Comparison of ENCODE assay signal across 9 mouse cellular contexts in genomic region chr1:88301121-88302014, GRCm38 (mm10). TPM values are rescaled to one million over a fixed set of nuclear protein-coding genes. Genes with fewer than 3 reads are reported as not detected.
A peak's percentile ranks its signal among the peaks of the same experiment; 100 is the strongest.
DNase-seq lines count a peak whose midpoint lies in the region; ATAC-seq and TF ChIP-seq lines count a peak whose summit lies in the region.
"Had no signal": no experiment of that assay in that cellular context is flagged by ENCODE, and none has a peak within 500 bp of the region (broad histone marks: within the 10 kb centered on the region; RNA-seq: fewer than 3 reads in every experiment).

No protein-coding gene starts in this region.

- no peaks in the 10 kb centered on the region for H3K36me3 ChIP-seq in kidney, postnatal 0 days (ENCODE audit: insufficient read depth, low read length)
- no peaks in the 10 kb centered on the region for H3K36me3 ChIP-seq in hindbrain, postnatal 0 days (ENCODE audit: insufficient read depth, low read length)
- no peaks in the 10 kb centered on the region for H3K36me3 ChIP-seq in neural tube, embryonic 13.5 days
- H3K36me3 ChIP-seq: liver, embryonic 15.5 days had no signal

- peak; percentile 63 for TF ChIP-seq CTCF in kidney, postnatal 0 days (IDR thresholded peaks at IDR 0.05; ENCODE audit: low read depth)
- TF ChIP-seq CTCF in hindbrain, postnatal 0 days (IDR thresholded peaks at IDR 0.05; ENCODE audit: low read depth): peak; percentile 69

- H3K4me2 ChIP-seq in kidney, postnatal 0 days (ENCODE audit: low read length): no peak overlapping the region
- H3K4me2 ChIP-seq in hindbrain, postnatal 0 days (ENCODE audit: low read depth, low read length): no peak overlapping the region
- H3K4me2 ChIP-seq in neural tube, embryonic 13.5 days: no peak overlapping the region
- H3K4me2 ChIP-seq: liver, embryonic 15.5 days had no signal

- WGBS in kidney, postnatal 0 days: 70% methylated on average over 9 of the region's 9 CpGs
- 68% methylated on average over 9 of the region's 9 CpGs for WGBS in hindbrain, postnatal 0 days
- WGBS in neural tube, embryonic 13.5 days: 71% methylated on average over 9 of the region's 9 CpGs

- intact Hi-C loops in gastrocnemius, postnatal 14 days (cut with DNase I; ENCODE audit: low total_unique reads): no loop called here

- no peak overlapping the region for H3K27ac ChIP-seq in kidney, postnatal 0 days
- no peak overlapping the region for H3K27ac ChIP-seq in hindbrain, postnatal 0 days
- H3K27ac ChIP-seq in neural tube, embryonic 13.5 days (replicated peaks): no peak overlapping the region
- H3K27ac ChIP-seq: liver, embryonic 15.5 days had no signal

- ATAC-seq in kidney, postnatal 0 days (replicated peaks; ENCODE audit: low FRiP score, low read depth): peak; percentile 14
- peak; percentile 2; the same call in 1 of the 2 replicates for ATAC-seq in hindbrain, postnatal 0 days
- peak; percentile 16; the same call in 1 of the 2 replicates for ATAC-seq in neural tube, embryonic 13.5 days (ENCODE audit: low read depth)

- DNase-seq in kidney, postnatal 0 days (ENCODE audit: low spot score): peak; percentile 36
- DNase-seq in kidney, adult 11 months: no peak
- peak; percentile 64 for DNase-seq in WW6 (ENCODE audit: low read depth, low spot score)
- peak; percentile 49 for DNase-seq in hindbrain, postnatal 0 days (ENCODE audit: low spot score)
- DNase-seq in gastrocnemius, postnatal 14 days: no peak
- no peak for DNase-seq in urinary bladder, postnatal 36 days (ENCODE audit: low spot score in 2 of 2)
- DNase-seq in layer of hippocampus, postnatal 14 days (ENCODE audit: low spot score in 2 of 2): no peak

- peaks cover 50% of the 10 kb centered on the region for H3K9me3 ChIP-seq in kidney, postnatal 0 days (replicated peaks; ENCODE audit: low read length)
- H3K9me3 ChIP-seq in hindbrain, postnatal 0 days (ENCODE audit: low read length): peaks cover 89% of the 10 kb centered on the region
- H3K9me3 ChIP-seq in neural tube, embryonic 13.5 days: peaks cover 86% of the 10 kb centered on the region

- no peak overlapping the region for H3K9ac ChIP-seq in kidney, postnatal 0 days (ENCODE audit: low read depth, low read length)
- no peak overlapping the region for H3K9ac ChIP-seq in hindbrain, postnatal 0 days (replicated peaks; ENCODE audit: low read length)
- H3K9ac ChIP-seq in neural tube, embryonic 13.5 days: no peak overlapping the region
- H3K9ac ChIP-seq: liver, embryonic 15.5 days had no signal

- H3K4me3 ChIP-seq in kidney, postnatal 0 days (replicated peaks; ENCODE audit: low read depth, low read length): no peak overlapping the region
- no peak overlapping the region for H3K4me3 ChIP-seq in hindbrain, postnatal 0 days (ENCODE audit: low read length)
- H3K4me3 ChIP-seq in neural tube, embryonic 13.5 days: no peak overlapping the region
- H3K4me3 ChIP-seq: liver, embryonic 15.5 days had no signal

- H3K27me3 ChIP-seq in kidney, postnatal 0 days (ENCODE audit: insufficient read depth, low read length): no peaks in the 10 kb centered on the region
- no peaks in the 10 kb centered on the region for H3K27me3 ChIP-seq in hindbrain, postnatal 0 days (ENCODE audit: insufficient read depth, low read length)
- no peaks in the 10 kb centered on the region for H3K27me3 ChIP-seq in neural tube, embryonic 13.5 days
- H3K27me3 ChIP-seq: liver, embryonic 15.5 days had no signal

- H3K4me1 ChIP-seq in kidney, postnatal 0 days (replicated peaks; ENCODE audit: insufficient read depth, low read length): no peaks in the 10 kb centered on the region
- no peaks in the 10 kb centered on the region for H3K4me1 ChIP-seq in hindbrain, postnatal 0 days (ENCODE audit: insufficient read depth, low read length)
- H3K4me1 ChIP-seq in neural tube, embryonic 13.5 days (replicated peaks): no peaks in the 10 kb centered on the region
- H3K4me1 ChIP-seq: liver, embryonic 15.5 days had no signal

RNA-seq across cellular contexts. Expression of gene Trpm8, which starts 23.9 kb away (rescaled TPM):
- not detected in 2 replicates for polyA plus RNA-seq in kidney, postnatal 0 days (2015; fragmentation: Nextera tagmentation; extraction: Ambion mirVana)
- total RNA-seq in hindbrain, postnatal 0 days (2014; rRNA removed): 0.05 and 0.14 TPM in 2 replicates
- polyA plus RNA-seq in hindbrain, postnatal 0 days (2015; fragmentation: Nextera tagmentation; extraction: Ambion mirVana): 0.11 and 0.15 TPM in 2 replicates
- polyA plus RNA-seq in neural tube, embryonic 13.5 days (2015; fragmentation: Nextera tagmentation; extraction: Ambion mirVana): 0.07 TPM in 1 of 2 replicates, not detected in the other
- not detected for total RNA-seq in gastrocnemius, postnatal 14 days (2021)
- total RNA-seq in layer of hippocampus, postnatal 14 days (2021): under 1 TPM; 0.25 to 0.57 TPM
- polyA plus RNA-seq: liver, embryonic 15.5 days had no signal

RNA-seq across cellular contexts. Expression of gene Hjurp, which starts 23.9 kb away (rescaled TPM):
- polyA plus RNA-seq in kidney, postnatal 0 days (2015; fragmentation: Nextera tagmentation; extraction: Ambion mirVana): 56.3 and 62.7 TPM in 2 replicates
- total RNA-seq in hindbrain, postnatal 0 days (2014; rRNA removed): 82.8 and 86.3 TPM in 2 replicates
- polyA plus RNA-seq in hindbrain, postnatal 0 days (2015; fragmentation: Nextera tagmentation; extraction: Ambion mirVana): 47.2 and 47.7 TPM in 2 replicates
- polyA plus RNA-seq in neural tube, embryonic 13.5 days (2015; fragmentation: Nextera tagmentation; extraction: Ambion mirVana): 69.9 and 74.0 TPM in 2 replicates
- 10 to 100 TPM; 16.8 to 17.1 TPM for total RNA-seq in gastrocnemius, postnatal 14 days (2021)
- total RNA-seq in layer of hippocampus, postnatal 14 days (2021): 10 to 100 TPM; 36.0 to 37.2 TPM

Comparison
In these comparisons a context has a peak if more than half of its experiments do, and no peak if none do; other contexts are left out.
1. DNase-seq: peak in kidney, postnatal 0 days (single experiment), WW6 (single experiment) and hindbrain, postnatal 0 days (single experiment); none in kidney, adult 11 months (single experiment), gastrocnemius, postnatal 14 days (single experiment), urinary bladder, postnatal 36 days (0 of 2) and layer of hippocampus, postnatal 14 days (0 of 2).
2. Peak in every context shown above with its lines, with median percentiles within 50 percentile points of each other: ATAC-seq.